Mouse (Mus musculus) spleen, postnatal 4 days (tissue): ENCODE measurements at regions not wholly inside any gene's neighbourhood (a gene's known extent, or its start where the extent isn't known, plus 50 kb on each side); places are given as distances from the start of the nearest gene placed in this dataset.
A peak's percentile ranks its signal among the peaks of the same experiment; 100 is the strongest.

ENCODE experiments used
- DNase-seq, 2 experiments: peaks; one replicate each; pipeline ENCODE4 v3.0.0; 2022; ENCODE audit warnings: low spot score in 2 of 2

- DNase-seq, result no peak
Measured at GRCm38 (mm10) chr17:51405059-51405458, 225.9 kb upstream of the Tbc1d5 start.

DNA sequence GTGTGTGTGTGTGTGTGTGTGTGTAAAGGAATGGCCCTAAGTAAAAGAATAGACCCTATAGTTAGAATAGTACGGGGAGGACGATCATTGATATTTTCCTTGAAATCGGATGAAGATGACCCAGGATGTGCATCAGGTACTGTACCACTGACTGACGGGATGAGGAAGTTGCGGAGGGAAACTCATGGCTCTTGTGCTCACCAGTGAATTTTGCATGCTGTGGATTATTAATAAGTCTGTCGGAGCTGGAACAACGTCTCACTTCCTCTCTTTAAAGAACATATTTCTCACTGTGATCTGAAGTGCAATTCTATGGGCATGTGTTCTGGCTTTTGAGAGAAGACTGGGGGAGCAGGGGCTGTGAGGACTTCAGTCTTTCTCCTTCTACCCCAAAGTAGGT, 218.8 kb upstream of the Tbc1d5 start:
- no peak for DNase-seq

- no peak for DNase-seq
Measured at GRCm38 (mm10) chr17:51393771-51394221, 214.6 kb upstream of the Tbc1d5 start.

GRCm38 (mm10) chr17:51391871-51392270, 212.7 kb upstream of the Tbc1d5 start:
- no peak for DNase-seq

DNA sequence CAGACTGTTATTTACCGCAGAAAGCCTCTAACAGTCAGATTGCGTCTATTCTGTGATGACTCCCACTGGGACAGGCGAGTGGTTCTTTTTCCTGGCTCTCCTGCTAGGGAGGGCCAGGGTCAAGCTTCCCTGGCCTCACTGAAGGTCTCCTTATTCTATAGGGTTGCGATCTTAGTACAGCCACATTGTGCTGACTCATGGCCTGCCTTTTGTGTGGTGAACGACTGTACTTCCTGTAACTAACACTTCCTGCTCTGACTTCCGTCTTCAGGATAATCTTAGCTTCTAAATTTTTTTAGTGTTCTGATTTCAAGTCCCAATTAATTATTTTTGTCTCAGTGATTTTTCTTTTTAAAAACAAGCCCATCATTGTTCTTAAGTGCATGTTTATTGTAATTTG, 203.4 kb upstream of the Tbc1d5 start:
- DNase-seq, result no peak

GRCm38 (mm10) chr17:51371937-51372479, 192.9 kb upstream of the Tbc1d5 start:
- DNase-seq, result no peak

DNA sequence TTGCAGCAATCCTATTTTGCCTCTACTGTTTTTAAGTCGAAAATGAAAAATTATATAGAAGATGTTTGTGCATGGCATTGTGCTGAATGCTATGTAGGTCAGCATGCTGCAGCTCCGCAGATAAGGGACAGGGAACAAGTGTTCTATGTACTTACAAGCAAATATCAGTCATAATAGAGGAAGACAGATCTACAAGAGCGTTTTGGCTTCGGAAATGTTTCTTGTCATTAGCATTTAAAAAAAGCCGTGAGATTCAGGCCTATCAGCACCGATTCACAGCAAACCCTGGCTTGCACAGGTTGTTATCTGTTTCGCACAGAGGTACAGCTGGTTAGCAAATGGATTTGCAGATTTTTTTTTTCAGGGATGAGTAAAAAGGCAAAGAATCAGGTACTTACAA, 191.8 kb upstream of the Tbc1d5 start:
- no peak for DNase-seq

- DNase-seq, result no peak
Measured at GRCm38 (mm10) chr17:51370085-51370484, 190.9 kb upstream of the Tbc1d5 start.

GRCm38 (mm10) chr17:51362801-51363200, 183.6 kb upstream of the Tbc1d5 start:
- no peak for DNase-seq

- no peak for DNase-seq
Measured at GRCm38 (mm10) chr17:51362271-51362670, 183.1 kb upstream of the Tbc1d5 start.

- no peak for DNase-seq
Measured at GRCm38 (mm10) chr17:51358362-51358739, 179.2 kb upstream of the Tbc1d5 start.

DNA sequence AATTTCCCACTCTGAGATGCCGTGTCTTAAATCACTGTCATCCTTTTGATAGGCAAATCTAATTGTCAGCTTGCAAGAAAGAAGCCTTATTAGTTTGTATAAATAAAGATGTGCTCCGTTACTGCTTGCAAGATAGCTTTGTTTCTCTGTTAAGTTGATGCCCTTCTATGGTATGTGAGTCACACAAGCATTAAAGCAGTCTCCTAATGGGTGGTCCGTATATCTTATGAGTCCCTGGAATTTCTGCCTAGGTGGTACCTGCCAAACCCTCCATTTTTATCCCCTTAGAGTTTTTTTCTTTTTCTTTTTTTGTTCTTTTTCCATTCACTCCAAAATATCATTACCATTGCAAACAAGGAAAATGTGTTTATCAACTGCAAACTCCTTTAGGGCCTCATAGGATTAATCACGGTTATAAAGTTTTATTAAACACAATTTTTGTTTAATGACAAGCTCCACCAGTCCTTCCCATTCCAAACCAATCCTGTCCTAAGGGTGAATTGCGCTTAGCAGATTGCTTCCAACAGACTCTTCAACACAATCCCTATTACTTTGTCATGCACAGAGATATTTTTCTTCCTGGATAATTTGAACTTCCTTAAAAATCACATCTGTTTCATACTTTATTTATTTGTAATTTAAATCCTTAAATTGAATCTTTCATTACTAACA, 178.7 kb upstream of the Tbc1d5 start:
- no peak for DNase-seq

DNA sequence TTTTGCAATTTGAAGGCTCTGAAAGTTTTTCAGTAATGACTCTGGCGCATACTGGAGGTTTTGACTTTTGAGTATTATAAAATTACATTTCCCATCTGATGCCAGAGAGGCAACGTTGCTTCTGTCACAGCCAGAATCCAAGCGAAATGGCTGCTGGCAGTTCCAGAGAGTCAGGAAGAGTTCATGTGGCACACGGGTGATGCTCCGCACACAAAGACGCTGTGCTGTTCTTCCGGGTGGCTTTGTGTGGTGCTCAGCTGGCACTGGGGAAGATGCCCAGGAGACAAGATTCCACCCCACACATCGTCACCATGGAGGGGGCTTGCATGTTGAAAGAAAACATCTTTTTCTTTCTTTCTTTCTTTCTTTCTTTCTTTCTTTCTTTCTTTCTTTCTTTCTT, 177.3 kb upstream of the Tbc1d5 start:
- no peak for DNase-seq

GRCm38 (mm10) chr17:51321868-51322267, 142.7 kb upstream of the Tbc1d5 start:
- no peak for DNase-seq

GRCm38 (mm10) chr17:51321025-51321424, 141.9 kb upstream of the Tbc1d5 start:
- no peak for DNase-seq

GRCm38 (mm10) chr17:51304964-51305363, 125.8 kb upstream of the Tbc1d5 start:
- no peak for DNase-seq

DNA sequence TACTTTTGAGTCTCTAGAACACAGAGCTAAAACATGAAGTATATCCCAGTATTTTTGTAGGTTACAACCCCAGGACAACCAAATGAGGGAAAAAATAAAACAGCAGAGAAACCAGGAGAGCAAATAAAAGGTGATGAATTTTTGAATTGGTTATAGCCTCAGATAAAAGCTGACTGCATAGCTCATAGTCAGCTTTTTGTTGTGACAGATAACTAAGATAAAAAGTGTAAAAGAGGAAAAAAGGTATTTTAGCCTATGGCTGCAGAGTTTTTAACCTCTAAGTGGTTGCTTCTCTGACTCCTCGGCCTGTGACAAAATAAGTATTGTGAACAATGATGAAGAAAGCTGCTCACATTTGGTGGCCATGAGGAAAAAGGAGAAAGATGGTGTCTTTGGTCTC, 111.6 kb upstream of the Tbc1d5 start:
- DNase-seq, result no peak

- DNase-seq, result peak; percentile 67 to 86
Measured at GRCm38 (mm10) chr17:51288751-51289150, 109.6 kb upstream of the Tbc1d5 start.

DNA sequence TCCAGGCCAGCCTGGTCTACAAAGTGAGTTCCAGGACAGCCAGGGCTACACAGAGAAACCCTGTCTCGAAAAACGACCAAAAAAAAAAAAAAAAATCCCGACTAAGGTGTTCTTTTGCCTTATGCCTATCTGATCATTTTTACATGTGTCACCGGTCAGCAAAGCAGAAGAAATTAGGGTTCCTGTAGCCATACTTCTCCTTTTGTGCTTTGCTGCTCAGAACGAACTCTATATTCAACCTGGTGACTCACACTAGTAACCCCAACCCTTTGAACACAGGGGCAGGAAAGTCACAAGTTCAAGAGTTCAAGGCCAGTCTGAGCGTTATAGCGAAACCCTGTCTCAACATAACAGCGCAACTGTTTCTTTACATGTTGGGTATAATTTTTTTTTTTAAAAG, 108.7 kb upstream of the Tbc1d5 start:
- DNase-seq, result no peak

DNA sequence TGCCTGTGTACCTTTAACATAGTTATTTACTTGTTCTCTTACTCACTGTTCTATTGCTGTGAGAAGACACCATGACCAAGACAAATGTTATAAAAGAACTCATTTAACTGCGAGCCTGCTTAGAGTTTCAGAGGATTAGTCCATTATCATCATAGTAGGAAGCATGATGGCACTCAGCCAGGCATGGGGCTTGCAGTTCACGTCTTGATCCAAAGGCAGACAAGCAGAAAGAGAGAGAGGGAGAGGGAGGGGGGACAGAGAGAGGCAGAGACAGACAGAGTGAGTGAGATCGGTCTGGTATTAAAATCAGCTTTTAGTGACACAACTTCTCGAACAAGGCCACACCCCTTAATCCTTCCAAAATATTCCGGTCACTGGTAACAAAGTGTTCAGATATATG, 106.2 kb upstream of the Tbc1d5 start:
- DNase-seq, result no peak

DNA sequence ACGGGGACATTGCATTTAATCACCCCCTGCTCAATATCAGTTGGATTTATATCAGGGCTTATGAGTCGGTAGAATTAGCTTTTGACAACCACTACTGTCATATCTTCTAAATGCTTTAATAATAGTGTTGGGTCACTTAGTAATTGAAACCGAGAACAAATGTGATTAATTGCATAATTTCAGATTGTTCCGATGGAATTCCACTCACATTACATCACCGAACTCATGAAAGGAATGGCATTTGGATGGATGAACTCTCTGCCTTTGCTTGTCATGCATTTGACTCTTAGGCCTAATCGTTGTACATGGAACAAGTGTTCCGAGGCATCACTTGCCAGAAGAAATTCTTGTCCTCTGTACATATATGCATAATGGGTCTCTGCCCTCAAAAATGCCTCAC, 99.6 kb upstream of the Tbc1d5 start:
- no peak for DNase-seq

DNA sequence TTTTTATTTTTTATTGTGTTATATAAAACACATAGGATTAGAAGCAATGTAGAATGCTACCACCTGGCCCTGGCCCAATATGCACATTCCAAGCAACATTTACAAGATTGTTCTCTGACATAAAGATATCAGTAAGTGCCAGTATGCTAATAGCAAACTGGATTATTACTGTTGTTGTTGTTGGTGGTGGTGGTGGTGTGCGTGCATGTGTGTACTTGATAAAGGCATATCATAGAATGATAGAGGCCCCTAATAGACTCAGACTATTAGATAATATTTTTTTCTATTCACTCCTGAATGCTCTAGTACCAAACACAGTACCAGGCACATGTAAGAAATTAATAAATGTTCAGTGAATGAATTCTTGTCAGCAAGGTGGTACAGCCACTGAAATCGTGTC, 98.9 kb upstream of the Tbc1d5 start:
- no peak for DNase-seq

DNA sequence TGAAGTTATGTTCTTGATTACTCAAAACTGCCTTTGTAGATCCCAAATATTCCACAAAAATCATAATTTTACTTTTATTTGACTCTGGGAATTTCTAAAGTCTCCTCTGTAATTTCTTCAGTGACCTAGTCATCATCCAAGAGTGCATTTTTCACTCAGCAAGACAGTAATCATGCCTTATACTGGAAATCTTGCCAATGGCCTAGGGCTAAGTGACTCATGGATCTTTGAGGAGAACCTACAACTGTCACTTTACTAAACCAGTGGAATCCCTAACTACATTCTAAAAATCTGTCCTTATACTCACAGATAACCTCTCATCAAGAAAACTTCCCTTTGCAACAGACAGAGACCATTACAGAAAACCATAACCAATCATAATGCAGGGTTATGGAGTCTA, 98.0 kb upstream of the Tbc1d5 start:
- no peak for DNase-seq

- DNase-seq, result no peak
Measured at GRCm38 (mm10) chr17:51272025-51272424, 92.9 kb upstream of the Tbc1d5 start.
